Mouse (Mus musculus) left cerebral cortex, postnatal 25 days (tissue): Measurements from ENCODE around the gene Cnn3. TPM values are rescaled to one million over a fixed set of nuclear protein-coding genes. Genes with fewer than 3 reads are reported as not detected.

ENCODE experiments used
- DNase-seq, 2 experiments: peaks; one replicate each; pipeline ENCODE4 v3.0.0; 2022; ENCODE audit warnings: low spot score in 2 of 2, mixed read lengths in 1 of 2
- intact Hi-C: fragments of 180-260 bp; cut with DNase I; formaldehyde crosslinking; loops from one replicate; pipeline ENCODE4 v1.15.1; 2025
- total RNA-seq, 2 experiments: library from RNA; stranded (reverse); gene quantifications; 2 replicates each; pipeline ENCODE4 v1.2.3; 2021

Gene Cnn3
- total RNA-seq, 2 experiments from 2014 or later = 66.1 to 66.7 TPM

- DNase-seq = no peak
- intact Hi-C loops = no loop called here
These were observed 18.1 kb downstream of the Cnn3 start for GRCm38 (mm10) chr3:121444414-121444813.

DNA sequence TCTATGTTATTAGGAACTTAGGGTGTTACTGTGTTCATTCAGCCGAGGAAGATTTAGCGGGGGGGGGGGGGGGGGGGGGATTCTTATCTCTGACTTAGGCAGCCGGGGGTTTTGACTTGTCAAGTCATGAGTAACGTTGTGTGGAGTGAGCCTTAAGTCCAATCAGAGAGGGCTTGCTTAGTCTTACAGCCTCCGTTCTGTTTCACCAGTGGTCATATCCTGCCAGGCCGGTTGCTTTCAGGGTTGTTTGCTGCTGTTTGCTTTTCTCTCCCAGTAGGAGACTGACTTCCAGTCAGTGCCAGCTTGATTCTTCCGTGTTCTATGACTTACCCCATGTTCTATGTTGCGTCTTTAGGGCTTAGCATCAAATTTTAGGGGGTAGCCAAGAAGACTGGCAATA lies 20.2 kb downstream of the Cnn3 start:
- intact Hi-C loops = no loop called here
- DNase-seq = no peak

DNA sequence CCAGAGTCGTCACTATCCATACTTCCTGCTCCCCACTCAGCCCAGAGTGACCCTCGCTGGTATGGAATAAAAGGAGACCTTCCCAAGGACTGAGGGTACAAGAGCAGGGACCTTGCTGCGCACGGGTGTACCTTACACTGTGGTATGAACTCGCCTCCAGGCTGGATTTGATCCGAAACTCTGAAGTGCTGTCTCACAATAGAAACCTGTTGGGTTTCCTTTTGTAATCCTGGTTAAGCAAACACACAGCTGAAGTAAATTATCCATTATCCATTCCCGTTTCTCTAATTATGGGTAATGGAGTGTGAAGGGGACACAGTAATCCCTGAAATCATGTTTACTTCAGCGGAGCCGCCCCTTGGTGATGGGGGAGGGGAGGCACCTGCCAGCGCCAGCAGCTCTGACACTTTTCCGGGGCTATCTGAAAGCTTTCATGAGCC lies 21.8 kb downstream of the Cnn3 start:
- intact Hi-C loops = no loop called here
- DNase-seq = no peak

- DNase-seq = no peak
- intact Hi-C loops = no loop called here
These were observed 22.3 kb downstream of the Cnn3 start for GRCm38 (mm10) chr3:121448606-121449005.

DNA sequence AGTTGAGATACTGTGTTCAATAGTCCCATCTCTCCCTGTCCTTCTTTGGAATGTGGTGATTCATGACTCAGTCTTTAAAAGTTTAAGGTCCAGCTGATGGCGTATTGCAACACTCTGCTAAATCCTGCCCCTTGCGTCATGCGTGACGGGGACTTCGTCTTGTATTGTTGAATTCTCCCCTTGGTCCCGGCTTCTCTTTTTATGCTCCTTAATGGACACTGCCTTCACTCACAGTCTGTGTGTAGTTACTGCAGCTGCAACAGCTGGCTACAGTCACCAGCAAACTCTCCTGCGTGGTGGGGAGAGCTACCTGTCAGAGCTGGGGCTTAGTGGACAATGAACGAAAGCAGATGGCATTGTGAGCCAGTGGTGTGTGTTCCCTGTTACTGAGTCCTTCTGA lies 23.2 kb downstream of the Cnn3 start:
- intact Hi-C loops = no loop called here

DNA sequence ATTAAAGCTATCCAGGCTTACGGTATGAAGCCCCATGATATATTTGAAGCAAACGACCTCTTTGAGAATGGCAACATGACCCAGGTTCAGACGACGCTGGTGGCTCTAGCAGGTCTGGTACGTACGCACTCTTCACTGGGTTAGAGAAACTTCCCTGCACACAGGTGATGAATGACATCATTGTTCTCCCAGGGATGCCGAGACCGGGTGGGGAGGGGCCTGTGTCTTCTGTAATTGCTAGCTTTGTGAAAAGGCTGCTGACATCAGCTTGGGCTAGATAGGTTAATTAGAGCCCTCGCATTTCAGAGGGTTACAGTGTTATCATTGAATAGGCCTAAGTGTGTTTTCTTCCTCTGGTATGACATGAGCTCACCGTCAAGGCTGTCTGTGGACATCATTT lies 25.1 kb downstream of the Cnn3 start:
- intact Hi-C loops = no loop called here

More for the DNA sequence above, 23.2 kb downstream of the Cnn3 start:
- DNase-seq = no peak

DNA sequence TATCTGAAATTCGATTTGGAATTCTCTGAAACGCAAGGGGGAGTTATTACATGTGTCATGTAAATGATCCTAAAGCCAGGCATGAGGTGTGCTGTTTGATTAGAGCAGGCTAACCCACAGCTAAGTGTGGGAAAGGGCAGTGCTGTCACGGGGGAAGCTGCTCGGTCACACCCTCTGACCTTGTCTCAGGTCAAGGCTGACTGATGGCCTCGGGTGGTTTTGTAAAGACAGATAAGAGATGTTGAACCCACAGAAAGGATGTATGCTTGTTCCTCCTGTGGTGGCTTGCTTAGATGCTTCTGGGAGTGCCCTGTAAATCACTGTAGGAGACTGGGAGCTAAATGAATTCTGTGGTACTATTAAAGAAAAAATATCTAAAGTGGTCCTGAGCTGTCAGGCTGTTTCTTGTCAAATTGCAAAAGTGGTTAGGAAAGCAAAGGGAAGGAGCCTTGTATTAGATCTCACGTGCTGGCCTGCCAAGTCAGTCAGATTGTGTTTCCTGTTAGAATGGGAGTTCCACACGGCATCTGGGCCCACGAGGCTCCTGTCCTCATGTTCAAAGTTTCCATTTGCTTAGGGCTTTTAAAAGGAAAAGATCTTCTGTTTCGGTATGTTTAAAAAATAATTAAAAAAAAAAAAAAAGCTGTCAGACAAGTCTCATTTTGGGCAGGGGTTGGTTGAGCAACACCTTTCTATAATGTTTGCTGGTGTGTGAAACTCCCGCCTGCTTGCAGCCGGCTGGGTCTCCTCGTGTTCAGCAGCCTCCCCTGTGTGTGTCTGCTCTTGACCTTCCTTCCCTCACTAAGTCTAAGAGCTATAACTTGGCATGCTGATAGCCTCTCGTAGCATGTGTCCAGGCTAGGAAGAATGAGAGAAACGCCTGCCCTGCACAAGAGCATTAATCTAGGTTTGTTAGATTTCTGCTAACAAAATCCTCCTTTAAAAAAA lies 32.5 kb downstream of the Cnn3 start:
- DNase-seq = no peak
- intact Hi-C loops = no loop called here

More for the DNA sequence above, 25.1 kb downstream of the Cnn3 start:
- DNase-seq = no peak

DNA sequence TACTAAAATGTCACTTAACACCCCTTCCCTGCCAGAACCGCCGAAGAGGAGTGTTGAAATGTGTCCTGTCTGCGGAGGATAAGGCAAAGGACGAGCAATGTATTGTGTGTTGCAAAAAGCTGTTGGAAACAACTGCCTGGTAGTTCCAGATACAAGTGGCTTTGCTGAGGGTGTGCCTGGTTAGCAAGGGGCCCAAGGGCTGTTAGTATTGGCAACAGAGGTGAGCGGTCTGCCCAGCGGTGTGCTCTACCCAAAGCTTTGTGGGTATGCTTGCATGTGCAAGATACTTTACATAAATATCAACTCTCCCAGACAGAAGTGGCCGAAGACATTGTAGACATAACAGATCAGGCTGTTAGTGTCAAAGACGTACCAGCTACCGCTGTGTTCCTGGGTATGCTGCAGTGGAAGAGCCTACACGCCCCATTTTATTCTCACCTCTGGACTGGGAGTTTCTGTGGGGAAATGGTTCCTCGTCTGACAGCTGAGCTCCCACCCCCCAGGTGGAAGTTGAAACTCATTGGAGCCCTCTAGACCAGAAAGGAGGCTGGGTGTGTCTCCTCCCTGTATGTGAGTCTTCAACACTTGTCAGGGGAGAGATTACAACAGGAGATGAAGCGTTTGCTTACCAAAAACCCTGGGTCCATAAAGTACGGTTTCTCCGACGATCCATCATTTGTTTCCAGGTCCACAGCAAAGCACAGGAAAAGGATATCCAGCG lies 34.3 kb downstream of the Cnn3 start:
- no peak for DNase-seq
- intact Hi-C loops = no loop called here

GRCm38 (mm10) chr3:121461477-121461876 lies 35.2 kb downstream of the Cnn3 start:
- DNase-seq = no peak
- intact Hi-C loops = no loop called here

DNA sequence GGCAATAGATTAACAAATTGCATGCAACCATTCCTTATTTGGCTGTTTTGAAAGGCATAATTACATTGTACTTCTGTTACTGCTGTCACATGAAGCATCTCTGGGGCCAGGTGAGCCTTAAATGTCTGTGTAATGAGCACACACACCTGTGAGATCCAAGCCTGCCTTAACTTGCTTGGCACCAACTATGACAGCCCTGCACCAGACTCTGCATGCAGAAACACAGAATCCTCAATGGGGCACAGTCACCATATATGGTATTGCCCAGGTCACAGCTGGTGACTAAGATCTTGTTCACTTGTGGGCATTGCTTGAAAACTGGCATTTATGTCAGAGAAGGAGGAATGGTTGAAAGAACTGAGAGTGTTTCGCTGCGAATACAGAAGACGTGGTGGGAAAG lies 36.5 kb downstream of the Cnn3 start:
- intact Hi-C loops = no loop called here
- no peak for DNase-seq

GRCm38 (mm10) chr3:121464733-121465305 lies 38.5 kb downstream of the Cnn3 start:
- intact Hi-C loops = no loop called here
- no peak for DNase-seq

DNA sequence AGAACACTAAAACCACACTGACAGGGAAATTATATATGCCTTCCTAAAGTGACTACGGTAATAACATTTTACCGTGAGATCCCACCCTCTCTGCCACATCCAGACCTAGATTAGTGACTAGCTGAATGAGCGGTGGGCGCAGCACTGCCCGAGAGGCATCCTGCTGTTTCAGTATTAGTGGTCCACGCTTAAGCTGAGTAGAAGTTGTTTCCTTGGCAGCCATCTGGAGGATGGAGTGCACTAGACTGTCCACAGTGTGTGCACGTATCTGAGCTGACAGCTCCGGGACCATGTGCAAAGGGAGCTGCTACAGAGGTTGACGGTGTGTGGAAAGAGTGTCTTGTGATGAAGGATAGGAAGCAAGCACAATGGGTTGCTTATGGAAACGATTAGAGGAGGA lies 39.5 kb downstream of the Cnn3 start:
- DNase-seq = no peak
- intact Hi-C loops = no loop called here

DNA sequence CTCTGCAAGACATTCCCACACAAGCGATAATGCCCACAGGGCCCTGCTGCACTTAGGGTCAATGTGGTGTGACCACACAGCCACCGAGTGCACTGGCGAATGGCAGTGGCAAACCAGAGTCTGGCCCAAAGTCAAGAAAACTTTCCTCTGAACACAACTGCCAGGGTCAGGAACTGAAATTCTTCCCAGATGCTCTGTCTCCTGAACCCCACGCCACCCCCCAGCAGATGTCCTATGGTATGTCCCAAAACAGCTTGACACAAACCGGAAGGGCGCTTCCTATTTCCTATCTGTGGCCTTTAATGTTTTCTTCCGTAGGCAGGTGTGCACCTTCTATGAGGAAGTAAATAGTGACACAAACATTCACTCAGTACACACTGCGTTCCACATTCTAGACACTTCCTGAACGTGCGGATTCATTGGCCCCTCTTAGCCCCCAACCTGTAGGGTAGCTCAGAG lies 40.8 kb downstream of the Cnn3 start:
- DNase-seq = no peak
- intact Hi-C loops = no loop called here

DNA sequence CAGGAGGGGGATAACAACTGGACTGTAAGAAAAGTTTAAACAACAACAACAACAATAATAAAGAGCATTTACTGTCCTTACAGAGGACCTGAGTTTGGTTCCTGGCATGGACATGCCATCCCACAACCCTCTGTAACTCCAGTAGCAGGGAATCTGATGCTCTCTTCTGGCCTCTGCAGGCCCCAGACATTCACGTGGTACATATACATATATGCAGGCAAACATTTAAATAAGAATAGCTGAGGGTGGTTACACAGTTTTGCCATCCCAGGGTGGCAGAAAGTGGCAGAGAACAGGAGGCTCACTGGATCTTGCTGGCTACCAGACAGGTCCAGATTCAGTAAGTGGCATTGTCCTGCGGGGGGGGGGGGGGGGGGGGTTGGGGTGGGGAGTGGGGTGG lies 41.8 kb downstream of the Cnn3 start:
- no peak for DNase-seq
- intact Hi-C loops = no loop called here

- intact Hi-C loops = no loop called here
These were observed 43.1 kb downstream of the Cnn3 start for GRCm38 (mm10) chr3:121469185-121469975.

DNA sequence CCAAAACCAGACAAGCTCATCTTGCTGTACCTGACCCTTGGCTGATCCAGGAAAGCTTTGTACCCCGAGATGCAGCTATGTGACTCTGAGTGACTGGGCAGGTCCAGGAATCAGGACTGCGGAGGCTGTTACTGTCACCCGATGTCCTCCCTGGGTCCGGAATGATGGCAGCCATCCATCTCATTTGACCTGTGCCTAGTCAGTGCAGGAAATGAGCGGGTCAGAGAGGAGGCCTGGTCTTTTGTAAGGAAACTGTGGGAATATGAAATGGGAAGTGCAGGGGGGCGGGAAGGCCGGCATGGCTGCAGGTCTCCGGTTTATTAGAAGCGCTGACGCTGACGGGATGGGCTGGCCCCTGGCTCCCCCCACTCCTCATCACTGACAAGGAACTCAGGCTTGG lies 45.4 kb downstream of the Cnn3 start:
- DNase-seq = no peak
- intact Hi-C loops = no loop called here

More at GRCm38 (mm10) chr3:121469185-121469975, 43.1 kb downstream of the Cnn3 start:
- DNase-seq = no peak

- no peak for DNase-seq
- intact Hi-C loops = no loop called here
These were observed 48.4 kb downstream of the Cnn3 start for GRCm38 (mm10) chr3:121474738-121475137.

GRCm38 (mm10) chr3:121480030-121480960 lies 54.0 kb downstream of the Cnn3 start:
- DNase-seq = no peak
- intact Hi-C loops = no loop called here
